Mouse (Mus musculus): ENCODE data around the gene Rsrc1.

The Rsrc1 gene

GRCm38 (mm10) chr3:66981101-66981661 is at the start of gene Rsrc1:
Gene Rsrc1 (plus strand): TSS chr3:66981390.
- peak; percentile 41 to 54 for DNase-seq

- DNase-seq = no peak
Observed at GRCm38 (mm10) chr3:66939675-66940074, 41.5 kb upstream of the Rsrc1 start.

- no peak for DNase-seq
Observed at GRCm38 (mm10) chr3:66955126-66955525, 26.1 kb upstream of the Rsrc1 start.

DNA sequence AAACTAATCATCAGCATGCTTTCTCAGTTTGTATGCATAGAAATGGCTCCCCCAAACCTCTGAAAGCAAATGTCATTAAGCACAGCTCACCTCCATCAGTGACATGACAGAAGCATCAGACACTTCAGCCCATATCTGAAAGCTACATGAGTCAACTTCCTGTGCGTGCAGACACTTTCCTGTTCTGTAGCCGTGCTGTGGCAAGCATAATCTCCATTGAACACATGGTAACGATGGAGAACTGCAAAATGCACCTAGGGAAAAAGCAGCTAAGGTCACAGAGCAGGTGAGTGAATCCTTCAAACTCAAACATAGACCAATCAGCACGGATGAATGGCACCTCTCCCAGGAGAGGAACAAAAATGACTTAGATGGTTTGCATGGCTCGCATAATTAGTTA is 21.2 kb upstream of the Rsrc1 start:
- DNase-seq = no peak

DNA sequence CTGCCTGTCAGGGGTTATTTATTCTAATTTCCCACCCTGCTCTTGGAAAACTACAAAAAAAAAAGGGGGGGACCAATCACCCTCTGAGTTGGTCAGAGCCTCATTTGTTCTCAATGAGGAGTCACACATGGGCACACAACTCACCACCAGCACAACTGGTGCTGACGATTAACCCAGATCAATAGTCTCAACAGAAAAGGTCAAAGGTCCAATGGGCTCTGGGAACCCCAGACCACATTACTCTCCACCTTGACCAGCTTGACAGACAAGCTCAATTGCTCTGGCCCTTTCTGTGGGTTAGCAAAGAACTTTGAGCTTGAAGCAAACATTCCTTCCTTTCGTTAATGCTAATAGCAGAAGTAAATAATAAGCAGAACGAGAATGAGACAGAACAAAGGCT is 16.3 kb upstream of the Rsrc1 start:
- DNase-seq = no peak

GRCm38 (mm10) chr3:66967508-66967907 is 13.7 kb upstream of the Rsrc1 start:
- DNase-seq = no peak

- peak in 1 of 2 experiments; percentile 21 for DNase-seq
Observed at GRCm38 (mm10) chr3:66970261-66970660, 10.9 kb upstream of the Rsrc1 start.

- DNase-seq = peak in 1 of 2 experiments; percentile 8
Observed at GRCm38 (mm10) chr3:66970661-66971331, 10.4 kb upstream of the Rsrc1 start.

DNA sequence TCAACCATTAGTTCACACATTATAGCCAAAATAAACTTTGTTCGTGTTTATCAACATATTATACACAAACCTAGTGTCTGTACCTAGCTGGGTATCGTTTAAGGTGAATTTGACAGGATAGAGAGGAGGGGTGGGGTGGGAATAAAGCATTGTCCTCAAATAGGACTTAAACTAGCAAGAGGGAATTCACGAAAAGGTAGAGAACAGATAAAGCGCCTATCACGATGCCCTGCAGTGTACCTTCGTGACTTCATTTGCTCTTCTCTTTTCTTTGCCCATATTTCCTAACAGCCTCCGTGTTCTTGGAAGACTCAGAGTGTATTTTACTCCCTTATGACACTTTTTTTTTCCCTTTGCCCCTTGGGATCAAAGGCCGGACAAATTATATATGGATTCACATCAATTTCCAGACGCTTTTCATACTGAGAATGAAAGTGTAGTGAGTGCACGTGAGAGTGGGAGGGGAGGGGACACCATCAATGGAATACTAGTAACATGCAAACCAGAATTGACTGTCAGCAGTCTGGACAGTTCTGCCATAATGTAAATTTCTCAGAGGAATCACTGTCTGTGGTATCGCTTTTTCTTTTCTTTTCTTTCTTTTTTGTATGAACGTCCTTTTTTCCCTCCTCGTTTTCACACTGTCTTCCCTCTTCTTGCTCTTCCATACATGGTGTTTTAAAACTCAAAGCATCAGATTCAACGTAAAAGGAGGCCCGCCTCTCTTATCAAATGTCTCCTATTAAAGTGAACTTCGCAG is 8.8 kb upstream of the Rsrc1 start:
- peak; percentile 6 to 13 for DNase-seq

- peak; percentile 75 to 81 for DNase-seq
Observed at GRCm38 (mm10) chr3:66973391-66973943, 7.7 kb upstream of the Rsrc1 start.

DNA sequence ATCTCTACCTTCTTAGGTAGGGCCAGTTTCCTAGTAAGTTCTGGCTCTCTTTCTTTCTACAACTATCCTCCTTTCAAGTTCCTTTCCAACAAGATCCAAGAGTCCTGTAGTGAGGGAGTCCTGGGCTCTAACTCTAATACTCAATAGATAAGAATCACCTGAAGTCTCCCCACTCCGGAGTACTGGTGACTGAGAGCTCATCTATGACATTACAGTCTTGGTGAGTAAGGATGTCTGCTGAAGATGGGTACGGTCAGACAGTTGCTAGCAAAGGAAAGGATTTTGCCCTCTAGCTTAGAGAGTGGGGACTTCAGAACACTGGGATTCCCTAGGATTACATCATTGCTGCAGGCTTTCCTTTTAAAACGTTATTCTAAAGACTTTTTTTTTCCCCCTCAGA is 6.7 kb upstream of the Rsrc1 start:
- DNase-seq = peak; percentile 7 to 13

- DNase-seq = peak in 1 of 2 experiments; percentile 15
Observed at GRCm38 (mm10) chr3:66976889-66977615, 4.1 kb upstream of the Rsrc1 start.

GRCm38 (mm10) chr3:66977811-66978456 is 3.3 kb upstream of the Rsrc1 start:
- peak; percentile 26 to 27 for DNase-seq

GRCm38 (mm10) chr3:66978457-66979381 is 2.5 kb upstream of the Rsrc1 start:
- DNase-seq = peak; percentile 31 to 51

GRCm38 (mm10) chr3:66979491-66979890 is 1.7 kb upstream of the Rsrc1 start:
- DNase-seq = peak; percentile 27 to 34

- DNase-seq = peak in 1 of 2 experiments; percentile 26
Observed at GRCm38 (mm10) chr3:66980111-66980975, 847 bp upstream of the Rsrc1 start.

DNA sequence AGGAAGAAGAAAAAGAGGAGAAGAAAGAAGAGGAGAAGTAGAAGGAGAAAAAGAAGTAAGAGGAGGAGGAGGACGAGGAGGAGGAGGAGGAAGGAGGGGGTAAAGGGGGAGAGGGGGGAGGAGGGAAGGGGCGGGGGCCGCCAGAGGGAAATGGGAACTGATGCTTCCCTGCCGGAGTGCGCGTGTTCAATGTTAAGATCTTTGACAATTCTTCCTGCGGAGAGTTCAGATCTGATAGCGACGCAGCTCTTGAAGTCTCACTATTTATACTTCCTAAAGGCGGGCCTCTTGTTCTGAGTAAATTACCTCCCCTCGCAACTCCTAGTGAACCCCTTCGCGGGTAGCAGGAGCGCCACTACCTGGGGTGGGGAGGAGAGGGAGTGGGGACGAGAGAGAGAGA is 516 bp downstream of the Rsrc1 start, which contains the start of gene Shox2:
TSS of gene Shox2 (minus strand) at position 66 of the 400 bp plus-strand sequence.
- DNase-seq = peak; percentile 28 to 30

DNA sequence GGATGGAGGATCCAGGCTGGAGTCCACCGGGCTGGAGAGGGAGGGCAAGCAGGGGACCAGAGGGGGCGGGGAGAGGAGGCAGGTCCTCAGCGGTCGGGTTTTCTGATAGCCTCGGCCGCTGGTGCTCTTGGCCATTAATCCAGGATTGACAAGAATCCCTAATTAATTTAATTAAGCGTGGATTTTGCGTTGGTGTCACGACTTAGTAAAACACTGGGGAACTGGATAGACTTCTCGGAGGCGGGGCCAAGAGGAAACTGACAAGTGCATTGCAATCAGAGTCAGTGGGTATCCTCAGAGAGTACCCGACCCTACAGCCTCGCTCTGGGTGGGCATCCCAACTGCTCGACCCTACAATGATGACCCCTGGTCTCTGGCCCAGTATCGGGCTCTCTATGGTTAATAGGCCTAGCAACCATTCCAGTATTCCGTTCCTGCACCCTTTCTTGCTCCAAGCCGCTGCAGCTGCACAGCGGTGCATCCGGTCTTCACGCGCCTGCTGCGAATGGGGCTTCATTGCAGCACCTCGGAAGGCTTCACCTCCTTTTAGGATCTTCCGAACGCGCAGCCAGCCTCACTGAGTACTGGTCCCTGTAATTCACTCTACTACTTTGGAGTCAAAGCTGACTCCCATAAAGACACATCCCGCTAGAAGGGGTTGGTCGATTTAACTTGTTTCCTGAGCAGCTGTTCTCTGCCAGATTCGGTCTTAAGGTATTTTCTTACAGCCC is 1.2 kb downstream of the Rsrc1 start:
- peak; percentile 59 to 68 for DNase-seq

DNA sequence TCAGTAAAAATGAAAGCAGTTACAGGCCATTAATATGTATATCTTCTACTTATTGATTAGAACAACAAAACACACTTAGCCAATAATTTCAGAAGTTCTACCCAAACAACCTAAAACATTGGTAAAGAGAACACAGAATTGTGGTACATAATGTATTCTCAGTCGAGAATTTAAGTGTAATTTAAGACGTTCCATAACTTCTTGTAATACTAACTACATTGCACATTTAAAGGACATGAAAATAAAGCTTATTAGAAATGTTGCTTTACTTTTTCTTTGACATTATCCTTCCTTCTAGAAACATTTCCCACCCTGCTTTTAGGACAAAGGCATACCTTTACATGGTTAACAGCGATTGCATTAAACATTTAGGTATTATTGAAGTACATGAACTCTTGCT is 2.3 kb downstream of the Rsrc1 start:
- no peak for DNase-seq

Measured in B cell, adult 2 months (primary cell).